Mouse (Mus musculus) telencephalon, adult 2 months (tissue): ENCODE data around the gene Clec4d.

Experiments
- DNase-seq: peaks from one replicate; pipeline ENCODE4 v3.0.0-alpha.2; 2011; ENCODE audit warnings: low read depth, low spot score

The Clec4d gene

DNA sequence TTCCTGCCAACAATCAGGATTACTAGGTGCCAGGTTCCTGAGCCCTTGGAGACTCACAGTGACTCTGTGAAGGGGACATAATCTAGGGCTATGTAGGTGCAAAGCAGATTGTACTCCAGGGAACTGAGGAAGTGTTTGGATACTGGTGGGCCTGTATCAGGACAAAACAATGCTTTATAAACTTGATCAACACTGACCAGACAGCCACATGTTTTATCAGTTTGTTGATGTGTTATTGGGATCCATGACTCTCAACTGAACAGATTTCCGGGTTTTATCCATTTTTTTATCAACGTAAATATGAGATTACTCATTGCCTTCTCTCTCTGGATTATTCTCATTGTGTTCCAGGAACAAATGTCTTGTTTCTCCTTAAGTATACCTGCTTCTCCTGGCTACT, 46.1 kb downstream of the Clec4d start, which contains the start of gene Vmn2r19:
TSS of gene Vmn2r19 (plus strand) at position 301 of the 400 bp plus-strand sequence.
- no peak for DNase-seq
